17 mouse cellular contexts compared by ENCODE assay signal in the genomic region with DNA sequence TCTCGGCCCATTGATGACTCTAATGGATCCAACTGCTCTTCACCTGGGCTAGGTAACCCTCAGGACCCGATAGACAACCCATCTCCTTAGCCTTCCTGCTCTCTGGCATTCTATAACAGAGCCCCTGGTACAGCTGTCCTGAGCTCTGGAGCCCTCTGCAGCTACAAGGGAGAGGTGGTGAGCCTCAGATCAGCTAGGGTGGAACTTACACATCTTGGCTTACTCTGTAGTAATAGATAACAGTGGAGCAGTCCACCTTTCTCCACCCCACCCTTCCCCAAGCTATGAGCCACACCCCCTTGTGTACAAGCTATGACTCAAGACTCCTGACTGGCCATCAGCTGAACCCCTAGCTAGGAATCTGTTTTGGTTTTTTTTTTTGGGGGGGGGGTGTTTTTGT. TPM values are rescaled to one million over a fixed set of nuclear protein-coding genes. Genes with fewer than 3 reads are reported as not detected.
DNase-seq lines count a peak whose midpoint lies in the region; ATAC-seq and TF ChIP-seq lines count a peak whose summit lies in the region.
"Had no signal": no experiment of that assay in that cellular context is flagged by ENCODE, and none has a peak within 500 bp of the region (broad histone marks: within the 10 kb centered on the region; RNA-seq: fewer than 3 reads in every experiment).

No protein-coding gene starts in this region.

- no peaks in the 10 kb centered on the region for H3K9me3 ChIP-seq in heart, embryonic 16.5 days (replicated peaks; ENCODE audit: control insufficient read depth, low read length)
- no peaks in the 10 kb centered on the region for H3K9me3 ChIP-seq in G1E (replicated peaks)
- no peaks in the 10 kb centered on the region for H3K9me3 ChIP-seq in liver, embryonic 16.5 days (replicated peaks; ENCODE audit: control insufficient read depth, low read length)
- H3K9me3 ChIP-seq in hindbrain, embryonic 13.5 days: no peaks in the 10 kb centered on the region
- H3K9me3 ChIP-seq: embryonic facial prominence, embryonic 13.5 days; forebrain, embryonic 13.5 days had no signal

- H3K27me3 ChIP-seq in heart, embryonic 16.5 days (ENCODE audit: control insufficient read depth, insufficient read depth, low read length): no peaks in the 10 kb centered on the region
- peaks cover 2% of the 10 kb centered on the region; the same call in 1 of the 2 replicates for H3K27me3 ChIP-seq in G1E (ENCODE audit: insufficient read depth, low read length)
- no peaks in the 10 kb centered on the region for H3K27me3 ChIP-seq in liver, embryonic 16.5 days (ENCODE audit: control insufficient read depth, insufficient read depth, low read depth, low read length)
- H3K27me3 ChIP-seq in hindbrain, embryonic 13.5 days: no peaks in the 10 kb centered on the region
- H3K27me3 ChIP-seq: embryonic facial prominence, embryonic 13.5 days; forebrain, embryonic 13.5 days had no signal

- H3K4me3 ChIP-seq in heart, embryonic 16.5 days (ENCODE audit: low read length): no peak overlapping the region
- H3K4me3 ChIP-seq in G1E (ENCODE audit: low read depth, low read length): peak overlapping the region; percentile 40; the same call in 1 of the 2 replicates
- peak overlapping the region; percentile 45 for H3K4me3 ChIP-seq in liver, embryonic 16.5 days (ENCODE audit: low read depth, low read length)
- no peak overlapping the region for H3K4me3 ChIP-seq in hindbrain, embryonic 13.5 days
- H3K4me3 ChIP-seq: embryonic facial prominence, embryonic 13.5 days; forebrain, embryonic 13.5 days had no signal

- H3K9ac ChIP-seq in heart, embryonic 16.5 days (ENCODE audit: low read length): no peak overlapping the region
- peak overlapping the region; percentile 77 for H3K9ac ChIP-seq in liver, embryonic 16.5 days (ENCODE audit: low read depth, low read length)
- H3K9ac ChIP-seq in hindbrain, embryonic 13.5 days: no peak overlapping the region
- H3K9ac ChIP-seq: embryonic facial prominence, embryonic 13.5 days; forebrain, embryonic 13.5 days had no signal

- H3K27ac ChIP-seq in heart, embryonic 16.5 days (ENCODE audit: low read length): peak overlapping the region; percentile 45; the same call in 1 of the 2 replicates
- peak overlapping the region; percentile 100 for H3K27ac ChIP-seq in liver, embryonic 16.5 days (ENCODE audit: low read length)
- H3K27ac ChIP-seq in hindbrain, embryonic 13.5 days: no peak overlapping the region
- H3K27ac ChIP-seq: embryonic facial prominence, embryonic 13.5 days; forebrain, embryonic 13.5 days had no signal

- WGBS in heart, embryonic 16.5 days: 83% methylated on average over 2 of the region's 2 CpGs
- 53% methylated on average over 2 of the region's 2 CpGs for WGBS in liver, embryonic 16.5 days (ENCODE audit: insufficient replicate concordance)
- WGBS in hindbrain, embryonic 13.5 days: 93% methylated on average over 2 of the region's 2 CpGs

- no peak for DNase-seq in heart, adult 9 months (ENCODE audit: low spot score in 2 of 2)
- DNase-seq in G1E (ENCODE audit: low spot score): peak; percentile 53
- DNase-seq in cerebellum, postnatal 25 days: no peak
- DNase-seq in cerebellum, postnatal 4 days (ENCODE audit: low spot score in 2 of 2): no peak
- DNase-seq: adrenal gland, postnatal 25 days; cerebellum, postnatal 36 days; kidney, adult 11 months; kidney, postnatal 36 days; lung, postnatal 36 days; midbrain, embryonic 14.5 days; right cerebral cortex, postnatal 14 days had no signal

- H3K4me2 ChIP-seq in heart, embryonic 16.5 days (ENCODE audit: low read depth, low read length): no peak overlapping the region
- peak overlapping the region; percentile 80 for H3K4me2 ChIP-seq in liver, embryonic 16.5 days (ENCODE audit: low read depth, low read length)
- H3K4me2 ChIP-seq in hindbrain, embryonic 13.5 days: no peak overlapping the region
- H3K4me2 ChIP-seq: embryonic facial prominence, embryonic 13.5 days; forebrain, embryonic 13.5 days had no signal

- H3K36me3 ChIP-seq in heart, embryonic 16.5 days (ENCODE audit: control insufficient read depth, insufficient read depth): no peaks in the 10 kb centered on the region
- no peaks in the 10 kb centered on the region for H3K36me3 ChIP-seq in G1E (replicated peaks)
- H3K36me3 ChIP-seq in liver, embryonic 16.5 days (ENCODE audit: control insufficient read depth, insufficient read depth): no peaks in the 10 kb centered on the region
- no peaks in the 10 kb centered on the region for H3K36me3 ChIP-seq in hindbrain, embryonic 13.5 days
- H3K36me3 ChIP-seq: embryonic facial prominence, embryonic 13.5 days had no signal

- peaks cover 40% of the 10 kb centered on the region for H3K4me1 ChIP-seq in heart, embryonic 16.5 days (ENCODE audit: control insufficient read depth, insufficient read depth, low read length)
- H3K4me1 ChIP-seq in G1E (ENCODE audit: insufficient read depth, low read depth, low read length): peaks cover 86% of the 10 kb centered on the region
- H3K4me1 ChIP-seq in liver, embryonic 16.5 days (ENCODE audit: control insufficient read depth, low read depth, low read length): peaks cover 73% of the 10 kb centered on the region
- H3K4me1 ChIP-seq in hindbrain, embryonic 13.5 days (replicated peaks): peaks cover 10% of the 10 kb centered on the region

- ATAC-seq in heart, embryonic 16.5 days (replicated peaks; ENCODE audit: extremely low read depth, insufficient read depth, low FRiP score): no peak
- ATAC-seq in G1E (ENCODE audit: extremely low read depth, insufficient number of reproducible peaks, low FRiP score, poor library complexity, severe bottlenecking): peak; percentile 43; the same call in 1 of the 2 replicates
- ATAC-seq in erythroblast, adult 5-6 weeks (replicated peaks; ENCODE audit: low FRiP score, poor library complexity, severe bottlenecking): peak; percentile 78
- ATAC-seq in liver, embryonic 16.5 days (ENCODE audit: low read depth): peak; percentile 79
- no peak for ATAC-seq in hindbrain, embryonic 13.5 days (ENCODE audit: low FRiP score)
- ATAC-seq: forebrain, embryonic 13.5 days had no signal

- no peak for TF ChIP-seq CTCF in G1E (IDR thresholded peaks at IDR 0.05; ENCODE audit: low read depth, low read length)

RNA-seq across cellular contexts. Expression of a gene that starts 5.2 kb away (rescaled TPM):
- 57.9 and 67.5 TPM in 2 replicates for polyA plus RNA-seq in heart, embryonic 16.5 days (2015; fragmentation: Nextera tagmentation; extraction: Ambion mirVana)
- total RNA-seq in G1E (2014; fragmentation: Nextera tagmentation) (95.9 and 119 TPM in 2 replicates), G1E (2017) (53.8 and 56.8 TPM in 2 replicates)
- polyA plus RNA-seq in G1E (2012): 33.0 and 36.9 TPM in 2 replicates
- total RNA-seq in erythroblast, adult 5-6 weeks (2015; ENCODE audit: low replicate concordance): 234 and 296 TPM in 2 replicates
- total RNA-seq in erythroblast, adult 5-6 weeks (2017; ENCODE audit: low replicate concordance): 403 and 420 TPM in 2 replicates
- polyA plus RNA-seq in liver, embryonic 16.5 days (2015; fragmentation: Nextera tagmentation; extraction: Ambion mirVana): 93.5 and 104 TPM in 2 replicates
- polyA plus RNA-seq in hindbrain, embryonic 13.5 days (2015; fragmentation: Nextera tagmentation; extraction: Ambion mirVana): 71.2 and 72.4 TPM in 2 replicates

Comparison
In these comparisons a context has a peak if more than half of its experiments do, and no peak if none do; other contexts are left out.
1. ATAC-seq: peak in G1E (single experiment), erythroblast, adult 5-6 weeks (single experiment) and liver, embryonic 16.5 days (single experiment); none in heart, embryonic 16.5 days (single experiment) and hindbrain, embryonic 13.5 days (single experiment).
2. H3K4me3 ChIP-seq: peak in G1E (single experiment) and liver, embryonic 16.5 days (single experiment); none in heart, embryonic 16.5 days (single experiment) and hindbrain, embryonic 13.5 days (single experiment).